Mouse (Mus musculus): ENCODE data around the gene Wnt2b. TPM values are rescaled to one million over a fixed set of nuclear protein-coding genes. Genes with fewer than 3 reads are reported as not detected.

Gene Wnt2b
- total RNA-seq (2021): under 1 TPM; 0.23 to 0.52 TPM

DNA sequence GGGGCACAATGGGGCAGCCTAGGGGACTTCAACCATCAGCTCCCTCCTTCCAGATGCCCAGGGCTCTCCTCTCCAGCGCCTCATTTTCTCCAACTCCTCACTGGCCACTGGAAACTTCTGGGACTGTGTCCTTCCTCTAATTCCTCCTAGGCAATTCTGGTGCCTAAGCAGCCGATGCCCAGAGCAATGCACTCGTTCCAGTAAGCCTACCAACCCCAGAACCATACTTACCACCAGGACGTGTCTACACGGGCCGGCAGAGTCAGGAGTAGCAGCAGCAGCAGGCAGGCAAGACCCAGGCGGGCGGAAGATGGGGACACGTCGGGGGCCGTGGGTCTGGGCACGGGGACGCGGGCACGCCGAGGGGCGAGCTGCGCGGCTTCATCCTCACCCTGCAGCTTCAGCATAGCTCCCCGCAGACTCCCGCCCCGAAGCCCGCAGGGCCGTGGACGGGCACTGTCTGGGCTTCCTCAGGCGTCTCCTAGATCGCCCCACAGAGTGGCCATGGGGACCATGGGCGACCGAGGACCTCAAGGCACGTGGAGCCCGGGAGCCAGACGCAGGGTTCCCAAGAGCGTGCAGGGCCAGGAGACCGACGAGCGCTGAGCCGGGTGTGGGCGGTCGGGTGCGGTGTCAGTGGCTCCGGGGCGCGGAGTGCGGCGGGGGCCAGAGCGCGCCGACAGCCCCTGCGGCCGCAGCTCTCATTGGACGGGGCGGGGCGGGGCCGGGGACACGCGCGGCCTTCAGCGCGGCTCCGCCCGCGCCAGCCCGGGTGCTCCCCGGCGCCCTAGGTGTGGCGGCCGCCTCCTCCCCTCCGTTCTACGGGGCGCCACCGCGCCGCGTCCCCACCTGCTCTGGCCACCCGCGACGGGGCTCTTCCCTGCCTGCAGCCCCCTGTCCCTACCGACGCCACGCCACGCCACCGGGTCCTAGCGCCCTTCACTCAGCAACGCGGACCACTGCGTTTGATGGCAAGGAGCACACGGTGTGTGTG lies at the start of gene Wnt2b:
Wnt2b (minus strand) TSS at position 856 of the 994 bp plus-strand sequence.
- no peak for DNase-seq

DNA sequence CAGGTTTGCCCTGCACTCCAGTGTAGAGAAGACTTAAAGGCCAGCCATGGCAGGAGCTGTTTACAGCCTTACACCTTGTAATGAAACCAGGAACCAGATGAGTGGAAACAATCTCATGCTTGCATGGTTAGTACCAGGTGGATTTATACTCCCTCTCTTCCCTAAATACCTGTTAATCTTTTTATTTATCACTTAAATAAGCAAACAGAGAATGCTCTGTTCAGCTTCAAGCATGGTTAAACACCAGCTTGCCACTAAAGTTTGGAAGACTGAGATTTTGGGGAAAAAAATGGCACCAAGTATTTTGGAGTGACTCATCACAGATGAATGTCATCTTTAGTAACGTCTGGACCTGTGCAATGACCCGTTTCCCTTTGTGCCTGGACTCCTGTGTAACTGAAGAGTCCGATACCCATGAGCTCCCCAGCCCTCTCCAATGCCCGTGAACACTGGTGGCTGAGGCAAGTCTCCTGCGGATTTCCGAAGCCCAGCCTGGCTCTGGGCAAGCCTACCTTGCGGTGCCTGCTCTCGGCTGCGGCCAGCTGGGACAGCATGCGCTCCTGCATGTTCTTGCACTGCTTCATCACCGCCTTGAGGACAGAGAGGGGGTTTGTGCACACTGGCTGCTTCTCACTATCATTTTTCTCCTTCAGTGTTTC lies 49.1 kb upstream of the Wnt2b start:
- no peak for DNase-seq

DNA sequence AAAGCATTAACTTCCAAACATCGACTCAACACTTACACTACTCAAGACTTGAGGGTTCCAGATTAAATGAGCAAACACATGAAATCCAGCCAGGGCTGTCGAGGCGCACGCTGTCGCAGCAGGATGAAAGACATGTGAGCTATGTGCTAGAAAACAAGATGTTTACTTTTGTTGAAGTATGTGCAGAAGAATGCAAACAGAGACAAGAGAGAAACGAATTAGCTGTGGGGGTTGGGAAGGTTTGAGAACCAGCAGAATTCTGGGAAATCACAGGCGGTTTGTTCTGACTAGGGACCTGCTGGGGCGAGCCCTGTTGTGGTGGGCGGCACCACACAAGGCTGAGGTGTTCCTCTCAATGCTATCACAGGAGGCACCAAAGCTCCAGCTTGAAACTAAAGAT lies 46.3 kb upstream of the Wnt2b start:
- no peak for DNase-seq

DNA sequence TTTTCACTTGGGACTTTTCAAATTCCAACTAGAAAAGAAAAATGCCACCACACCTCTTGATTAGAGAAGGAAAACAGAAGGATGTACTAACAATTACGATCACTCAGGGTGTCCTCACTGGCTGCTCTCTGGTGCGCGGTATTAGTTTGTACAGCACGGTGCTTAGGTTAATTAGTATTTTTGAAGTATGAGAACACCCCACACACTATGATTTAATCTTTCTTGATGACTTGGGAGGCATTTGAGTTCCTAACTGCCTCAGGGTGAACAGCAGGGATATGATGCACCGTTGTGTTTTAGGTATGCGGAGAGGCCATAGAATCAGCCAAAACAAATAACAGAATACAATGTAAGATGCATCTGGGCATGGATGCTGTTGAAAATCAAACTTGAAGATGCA lies 44.4 kb upstream of the Wnt2b start:
- DNase-seq: no peak

DNA sequence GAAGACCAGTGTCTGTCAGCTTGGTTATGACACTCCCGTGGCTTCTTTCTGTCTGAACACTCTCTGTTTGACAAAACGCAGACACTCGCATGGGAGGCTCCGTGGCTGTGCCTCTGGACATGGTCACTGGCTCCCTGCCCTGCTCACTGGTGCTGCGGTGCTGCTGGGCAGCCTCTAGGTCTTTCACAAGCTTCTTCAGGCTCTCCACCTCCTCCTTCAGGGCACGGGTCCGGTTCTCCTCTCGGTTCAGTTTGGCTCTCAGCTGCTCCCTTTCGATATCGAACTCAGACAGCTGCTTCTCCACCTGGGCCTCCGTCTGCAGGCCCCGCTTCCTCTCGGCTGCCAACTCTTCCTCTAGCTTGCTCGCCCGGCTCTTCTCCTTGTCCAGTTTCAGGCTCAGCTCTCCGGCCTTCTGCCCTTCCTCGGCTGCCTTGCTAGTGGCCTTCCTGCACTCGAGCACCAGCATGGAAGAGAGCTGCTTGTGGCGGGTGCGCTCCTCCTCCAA lies 43.9 kb upstream of the Wnt2b start:
- DNase-seq: peak in 1 of 2 experiments; percentile 31

DNA sequence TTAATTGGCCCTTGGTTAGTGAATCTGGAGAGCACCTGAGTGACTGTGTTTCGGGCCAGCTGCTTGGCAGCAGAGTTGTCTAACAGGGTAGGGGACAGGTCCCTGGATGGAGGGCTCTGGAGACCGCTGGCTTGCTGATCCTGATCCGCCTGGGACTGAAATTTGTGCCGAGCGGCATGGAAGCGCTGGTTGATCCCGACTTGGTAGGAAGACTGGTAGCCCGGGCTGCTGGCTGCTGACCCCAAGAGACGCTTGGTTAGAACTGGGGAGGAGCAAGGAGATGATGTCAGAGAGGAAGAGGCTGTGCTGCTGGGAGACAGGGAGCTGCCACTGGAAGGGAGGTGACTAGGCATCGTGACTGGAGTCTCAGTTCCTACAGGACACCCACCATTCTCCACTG lies 43.3 kb upstream of the Wnt2b start:
- DNase-seq: no peak

DNA sequence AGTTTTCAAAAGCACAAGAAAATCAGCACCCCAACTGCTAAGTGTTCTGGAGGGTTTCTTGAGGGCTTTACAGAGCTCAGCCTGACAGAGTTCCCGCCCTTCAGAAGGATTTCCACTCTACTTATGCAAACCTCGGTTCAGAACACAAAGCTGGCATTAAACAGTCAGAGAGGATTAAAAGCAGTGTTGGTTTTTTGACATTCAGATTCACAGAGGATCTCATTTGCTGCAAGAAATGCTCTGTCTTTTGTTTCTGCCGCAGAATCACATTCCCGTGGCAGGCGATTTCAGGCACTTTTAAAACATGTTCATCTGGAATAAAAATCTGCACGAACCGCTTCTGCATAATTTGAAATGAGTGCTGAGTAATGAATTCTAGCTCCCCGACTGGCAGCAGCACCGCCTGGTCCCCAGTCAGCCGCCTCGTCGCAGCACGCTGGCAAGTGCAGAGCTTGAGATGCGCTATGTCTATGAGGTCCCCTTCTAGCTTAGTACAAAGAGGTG lies 42.3 kb upstream of the Wnt2b start:
- peak; percentile 58 to 72 for DNase-seq

DNA sequence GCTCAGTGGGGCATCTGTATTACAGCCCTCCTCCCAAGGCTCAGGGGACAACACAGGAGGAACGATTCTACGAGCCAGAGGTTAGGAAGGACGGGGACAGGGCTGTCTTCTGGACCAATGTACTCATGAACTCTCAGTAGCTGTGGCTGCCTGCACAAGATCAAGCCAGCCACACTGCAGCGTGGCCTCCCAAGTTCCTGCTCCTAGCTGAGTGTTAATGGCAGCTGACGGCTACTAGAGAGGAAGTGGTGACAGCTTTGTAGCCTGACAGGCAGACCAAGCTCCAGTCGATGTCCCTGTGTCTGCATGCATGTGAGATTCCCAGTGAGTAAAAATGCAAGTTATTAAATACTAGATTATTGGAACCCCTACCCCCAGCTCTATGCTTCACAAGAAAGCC lies 39.7 kb upstream of the Wnt2b start:
- DNase-seq: no peak

DNA sequence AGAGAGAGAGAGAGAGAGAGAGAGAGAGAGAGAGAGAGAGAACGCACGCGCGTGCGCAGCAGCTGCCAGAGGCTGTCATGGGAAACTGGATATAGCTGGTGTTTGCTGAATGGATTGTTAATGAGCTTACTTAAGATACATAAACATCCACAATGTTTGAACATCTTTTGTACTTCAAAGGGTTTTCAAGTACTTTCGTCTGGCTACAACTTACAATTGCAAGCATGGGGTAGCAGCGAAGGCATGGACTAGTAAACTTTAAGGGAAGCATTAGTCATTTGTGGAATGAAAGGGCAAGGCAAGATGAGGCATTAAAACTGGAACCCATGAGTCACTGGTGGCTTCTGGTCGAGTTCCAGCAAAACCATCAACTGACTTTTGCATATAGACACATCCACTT lies 38.8 kb upstream of the Wnt2b start:
- DNase-seq: no peak

DNA sequence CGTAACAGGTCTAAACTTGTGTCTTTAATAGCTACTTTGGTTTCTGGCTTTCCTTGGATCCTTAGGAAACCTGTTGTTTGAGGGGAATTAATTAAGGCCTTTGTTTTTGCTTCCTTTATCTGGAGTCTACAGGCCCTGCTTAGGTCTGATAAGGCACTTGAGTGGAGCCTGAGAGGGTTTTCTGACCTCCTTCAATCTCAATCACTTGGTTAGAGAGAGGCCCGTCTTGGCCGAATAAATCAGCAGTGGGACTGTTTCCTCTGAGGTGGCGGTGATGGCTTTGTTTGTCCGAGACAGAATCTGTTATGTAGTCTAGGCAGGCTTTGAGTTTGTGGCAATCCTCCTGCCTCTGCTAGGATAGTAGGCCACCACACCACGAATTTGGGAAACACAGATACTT lies 35.8 kb upstream of the Wnt2b start:
- DNase-seq: no peak

DNA sequence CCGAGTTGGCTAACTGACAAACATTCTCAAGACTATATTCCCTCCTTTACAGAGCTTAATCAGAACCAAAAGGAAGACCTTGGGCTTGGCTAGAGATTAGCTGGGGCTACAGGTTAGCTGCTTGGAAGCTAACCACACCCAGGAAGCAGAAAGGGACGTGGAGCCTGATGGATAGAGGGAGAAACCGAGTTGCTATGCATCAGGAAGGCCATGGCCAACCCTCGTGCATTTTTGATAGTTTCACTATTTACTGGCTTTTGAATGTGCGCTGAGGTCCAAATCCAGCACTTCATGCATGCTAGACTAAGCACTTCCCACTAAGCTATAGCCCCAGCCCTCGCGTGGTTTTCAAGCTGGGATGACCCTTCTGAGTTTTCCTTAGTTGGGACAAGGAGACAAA lies 34.0 kb upstream of the Wnt2b start:
- DNase-seq: no peak

DNA sequence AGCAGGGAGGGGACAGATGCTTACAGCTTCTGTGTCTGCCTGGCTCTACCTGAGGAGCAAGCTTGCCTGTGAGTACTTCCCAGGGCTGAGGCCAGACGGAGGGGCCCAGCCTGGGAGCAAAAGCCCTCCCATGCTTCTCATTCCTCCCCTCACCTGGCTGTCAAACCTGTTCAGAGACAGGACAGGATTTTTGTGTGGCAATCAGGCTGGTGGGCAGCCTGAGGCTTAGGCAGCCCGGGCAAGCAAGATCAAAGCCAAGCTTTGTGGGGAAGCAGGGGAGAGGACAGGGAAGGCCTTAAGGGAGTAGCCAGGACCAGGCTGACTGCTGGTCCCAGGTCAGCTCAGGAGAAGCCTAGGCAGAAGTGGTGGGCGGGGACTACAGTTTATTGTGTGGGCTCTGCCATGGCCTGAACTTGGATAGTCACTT lies 32.7 kb upstream of the Wnt2b start:
- no peak for DNase-seq

DNA sequence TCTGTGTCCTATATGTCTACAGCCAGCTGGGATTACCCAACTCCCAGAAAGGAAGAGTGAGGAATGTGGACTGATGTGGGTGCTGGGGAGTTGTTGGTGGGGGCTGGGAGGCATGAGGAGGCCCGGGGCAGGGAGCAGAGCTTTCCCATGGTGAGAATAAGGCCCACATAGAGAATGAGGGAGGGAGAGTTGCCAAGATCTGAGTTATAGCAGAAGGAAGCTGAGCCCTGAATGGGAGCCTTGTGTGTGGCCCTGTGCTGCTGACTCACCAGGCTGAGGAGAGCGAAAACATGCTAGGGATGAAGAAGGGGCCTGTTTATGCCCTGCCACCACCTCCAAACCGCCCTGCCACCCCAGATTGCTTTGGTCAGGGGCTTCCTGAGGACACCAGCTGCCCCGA lies 32.1 kb upstream of the Wnt2b start:
- DNase-seq: peak; percentile 55 to 57

DNA sequence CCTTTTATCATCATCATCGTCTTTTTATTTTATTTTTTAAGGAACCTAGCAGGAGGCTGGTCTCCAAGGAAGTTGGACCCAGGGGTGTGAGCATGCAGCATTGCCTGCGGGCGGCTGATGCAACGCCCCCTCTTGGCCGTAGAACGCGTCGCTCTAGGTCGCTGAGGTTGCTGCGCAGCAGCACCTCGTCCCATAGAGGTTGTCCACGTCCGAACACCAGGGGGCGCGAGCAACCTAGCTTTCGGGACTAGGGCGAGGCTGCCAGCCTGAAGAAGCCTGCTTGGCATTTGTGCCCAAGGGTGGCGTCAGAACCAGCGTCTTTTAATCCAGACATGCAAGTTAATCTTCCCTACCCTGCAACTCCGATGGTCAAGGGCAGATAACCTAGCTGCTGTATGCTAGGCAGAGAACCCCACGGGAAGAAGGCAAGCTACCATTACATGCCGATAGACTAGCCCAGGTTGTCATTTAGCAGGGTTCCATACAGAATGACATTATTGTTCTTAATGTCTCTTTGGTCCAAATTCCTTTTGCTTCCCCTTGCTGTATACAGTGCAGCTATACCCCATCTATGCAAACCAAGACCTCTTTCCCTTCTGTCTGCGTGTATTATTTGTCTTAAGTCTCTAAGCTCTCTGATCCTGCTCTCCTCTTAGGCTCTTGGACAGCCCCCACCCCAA lies 31.1 kb upstream of the Wnt2b start:
- DNase-seq: peak; percentile 89 to 90

DNA sequence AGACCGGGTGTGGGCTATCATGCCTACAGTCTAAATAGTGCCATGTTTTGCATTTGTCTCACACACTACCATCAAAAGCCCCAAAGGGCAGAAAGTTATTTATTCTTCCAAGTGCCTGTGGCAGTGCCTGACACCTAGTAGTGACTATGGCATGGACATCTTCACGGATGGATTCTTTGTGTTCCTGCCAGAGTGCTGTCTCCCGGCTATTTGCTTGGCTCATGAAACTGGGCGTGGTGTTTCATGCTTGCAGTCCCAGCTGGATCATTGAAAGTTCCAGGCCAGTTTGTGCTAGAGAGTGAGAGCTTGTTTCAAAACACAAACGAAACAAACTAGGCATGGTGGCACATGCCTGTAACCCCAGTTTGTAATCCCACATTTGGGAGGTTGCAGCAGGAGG lies 30.0 kb upstream of the Wnt2b start:
- DNase-seq: no peak

DNA sequence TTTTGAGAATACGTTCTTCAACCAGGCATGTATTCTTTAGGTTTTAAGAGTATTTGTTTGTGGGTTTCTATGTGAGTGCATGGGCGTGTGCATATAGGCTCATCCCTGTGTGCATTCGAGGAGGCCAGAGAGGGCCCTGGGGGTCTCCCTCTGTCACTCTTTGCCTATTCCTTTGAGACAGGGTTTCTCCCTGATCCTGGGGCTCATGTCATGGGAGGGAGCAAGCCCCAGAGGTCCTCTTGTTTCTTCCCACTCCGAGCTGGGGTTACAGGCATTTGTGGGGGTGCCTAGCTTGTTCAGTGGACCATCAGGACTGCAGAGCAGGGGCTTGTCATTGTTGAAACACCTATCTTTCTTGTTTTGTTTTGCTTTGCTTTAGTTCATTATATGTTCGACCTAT lies 26.2 kb upstream of the Wnt2b start:
- DNase-seq: no peak

DNA sequence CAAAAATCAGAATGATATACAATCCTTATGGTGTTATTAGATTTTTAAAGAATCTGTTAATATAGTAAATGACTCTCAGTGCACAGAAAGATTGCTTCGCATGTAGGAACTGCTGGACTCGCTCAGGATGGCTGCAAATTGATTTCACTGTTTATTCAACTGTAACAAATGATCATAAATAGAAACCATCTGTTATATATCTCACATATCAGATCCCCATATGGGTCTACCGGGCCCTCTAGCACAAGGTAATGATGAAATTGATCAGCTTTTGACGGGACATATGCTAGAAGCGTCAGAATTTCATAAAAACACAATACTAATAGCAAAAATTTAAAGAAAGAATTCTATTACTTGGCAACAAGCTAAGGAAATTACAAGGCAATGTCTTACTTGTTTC lies 18.0 kb upstream of the Wnt2b start:
- DNase-seq: no peak

DNA sequence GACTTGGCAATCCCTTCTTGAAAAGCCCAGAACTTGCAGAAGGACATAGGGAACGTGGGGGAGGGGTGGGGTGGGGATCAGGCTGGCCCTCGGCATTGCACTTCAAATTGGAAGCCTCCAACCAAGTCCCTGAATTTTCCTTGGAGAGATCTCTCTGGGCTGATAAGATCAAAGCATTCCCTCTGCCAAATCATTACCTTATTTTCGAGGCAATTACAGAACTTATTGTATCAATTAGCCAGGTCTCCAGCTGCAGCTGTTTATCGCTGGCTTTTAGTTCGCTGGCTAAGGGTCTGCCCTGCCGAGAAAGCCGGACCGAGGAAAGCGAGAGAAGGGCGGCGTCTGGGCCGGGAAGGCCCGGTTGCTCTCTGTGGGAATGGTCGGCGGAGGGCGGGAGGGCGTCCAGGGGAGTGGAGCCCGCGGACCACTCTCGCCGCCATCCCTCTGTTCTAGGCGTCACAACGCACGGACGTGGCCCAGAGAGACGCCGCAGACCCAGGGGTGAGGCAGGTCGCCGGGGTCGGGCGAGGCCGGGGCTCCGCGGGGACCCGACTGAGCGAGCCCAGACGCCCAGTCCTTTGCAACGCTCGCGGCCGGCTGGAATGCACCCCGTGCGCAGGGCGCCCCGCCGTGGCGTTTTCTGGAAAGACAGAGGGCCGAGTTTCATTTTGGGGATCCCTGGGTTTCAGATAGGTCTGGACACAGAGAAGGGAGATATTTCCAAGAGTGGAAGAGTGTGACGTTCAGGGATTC lies 6.0 kb upstream of the Wnt2b start:
- peak; percentile 84 for DNase-seq

DNA sequence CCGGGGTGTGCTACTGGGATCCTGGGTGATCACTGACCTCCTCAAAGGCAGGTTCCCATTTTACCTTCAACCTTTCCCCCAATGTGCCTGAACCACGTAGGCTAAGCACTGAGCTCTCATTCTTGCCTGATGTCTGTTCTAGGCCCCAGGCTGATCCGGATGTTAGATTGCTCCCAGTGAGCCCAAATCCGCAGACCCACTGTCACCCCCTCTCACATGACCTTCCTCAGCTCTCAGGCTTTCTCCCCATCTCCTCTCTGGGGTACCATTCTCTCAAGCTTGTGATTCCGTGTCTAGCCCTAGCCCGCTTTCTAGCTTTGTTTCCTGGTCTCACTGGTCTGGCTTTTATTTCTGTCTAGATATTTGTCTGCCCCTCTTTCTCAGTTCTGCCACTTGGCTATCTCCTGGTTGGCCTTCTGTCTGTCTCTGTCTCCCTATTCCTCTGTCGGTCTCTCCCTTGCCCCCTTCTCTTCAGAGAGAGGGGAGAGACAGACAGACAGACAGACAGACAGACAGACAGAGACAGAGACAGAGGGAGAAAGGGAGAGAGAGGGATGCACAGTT lies 4.4 kb upstream of the Wnt2b start:
- DNase-seq: no peak

DNA sequence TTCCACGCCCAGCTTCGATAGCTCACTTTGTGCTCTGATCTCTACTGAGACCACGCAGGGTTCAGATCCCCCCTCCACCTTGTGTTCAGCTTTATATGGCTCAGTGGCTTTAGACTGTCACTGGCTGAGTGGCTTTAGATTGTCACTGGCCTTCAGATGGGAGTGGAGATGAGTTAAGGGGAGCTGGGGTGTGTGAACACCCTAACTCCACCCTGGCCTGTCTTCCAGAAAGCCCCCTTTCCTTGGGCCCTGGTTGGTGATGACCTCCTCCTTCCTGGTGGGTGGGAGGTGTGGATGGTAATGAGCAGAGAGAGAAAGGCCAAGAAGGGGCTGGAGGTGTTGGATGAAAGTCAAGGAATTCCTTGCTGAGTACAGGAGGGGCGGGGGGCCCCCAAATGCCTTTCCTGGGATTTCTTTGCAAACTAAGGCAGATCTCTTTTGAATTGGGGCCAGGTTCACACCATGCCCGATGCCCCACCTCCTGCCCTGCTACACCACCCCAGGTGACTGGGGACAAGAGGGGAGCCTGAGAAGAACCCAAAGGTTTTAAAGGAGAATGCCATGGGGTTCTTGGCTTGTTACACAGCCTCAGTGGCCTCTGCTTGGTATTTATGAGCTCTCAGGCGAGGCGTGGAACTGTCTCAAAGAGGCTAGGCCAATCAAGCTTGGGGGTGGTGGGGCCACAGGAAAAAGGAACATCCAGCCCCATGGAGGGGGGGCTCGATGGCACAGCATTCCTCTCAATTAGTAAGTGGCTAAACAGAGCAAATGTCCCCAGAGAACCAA lies 3.5 kb upstream of the Wnt2b start:
- DNase-seq: no peak
